Mouse (Mus musculus): ENCODE measurements around the gene Slc6a4.

DNA sequence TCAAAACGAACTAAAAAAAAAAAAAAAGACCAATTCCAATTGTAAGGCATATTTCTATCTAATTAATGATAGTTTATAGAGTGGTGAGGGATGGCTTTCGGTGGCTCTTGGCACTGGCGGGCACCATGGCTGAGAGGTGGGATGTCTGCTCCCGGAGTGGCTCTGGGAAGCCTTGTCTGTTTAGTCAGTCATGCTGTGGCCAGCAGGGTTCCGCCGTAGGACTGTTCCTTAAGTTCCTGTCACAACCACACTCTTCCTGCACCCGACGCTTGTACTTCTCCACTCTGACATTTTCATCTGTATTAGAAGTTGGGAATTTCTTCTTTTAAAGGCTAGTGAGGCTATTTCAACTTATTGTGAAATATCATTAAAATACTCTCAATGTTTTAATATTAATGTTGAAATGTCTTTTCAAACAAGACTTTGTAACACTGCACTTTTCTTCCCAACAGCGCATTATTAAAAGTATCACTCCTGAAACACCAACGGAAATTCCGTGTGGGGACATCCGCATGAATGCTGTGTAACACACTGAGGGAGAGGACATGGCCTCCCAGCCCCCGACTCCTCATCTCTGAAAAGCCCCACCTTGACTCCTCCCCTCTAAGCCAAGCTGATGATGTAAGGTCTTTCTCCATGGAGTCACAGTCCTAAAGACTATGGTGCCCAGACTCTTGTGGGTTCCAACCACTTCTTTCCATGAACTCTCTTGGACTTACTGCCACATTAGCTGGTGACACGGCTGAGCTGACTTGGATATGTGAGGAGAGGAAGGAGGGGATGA is 32.9 kb downstream of the Slc6a4 start:
- TF ChIP-seq TAL1 (IDR thresholded peaks at IDR 0.05; ENCODE audit: low read length) (no peak), GATA1 (IDR thresholded peaks at IDR 0.05; ENCODE audit: low read length) (no peak)

Measured in erythroblast, embryonic 14.5 days (primary cell).